ENCODE assay signal across 24 mouse cellular contexts in genomic region chr3:154122531-154122930, GRCm38 (mm10).
DNase-seq lines count a peak whose midpoint lies in the region; ATAC-seq lines count a peak whose summit lies in the region.
"Had no signal": no experiment of that assay in that cellular context is flagged by ENCODE, and none has a peak within 500 bp of the region (broad histone marks: within the 10 kb centered on the region; RNA-seq: fewer than 3 reads in every experiment).

No protein-coding gene starts in this region.

- H3K27me3 ChIP-seq in forebrain, embryonic 16.5 days (replicated peaks; ENCODE audit: control insufficient read depth, insufficient read depth, low read length), result no peaks in the 10 kb centered on the region
- H3K27me3 ChIP-seq in forebrain, embryonic 12.5 days, result peaks cover 22% of the 10 kb centered on the region; the same call in 1 of the 2 replicates
- no peaks in the 10 kb centered on the region; the same call in 1 of the 2 replicates for H3K27me3 ChIP-seq in heart, embryonic 10.5 days (ENCODE audit: insufficient read depth, poor library complexity, severe bottlenecking)
- H3K27me3 ChIP-seq: Patski had no signal

- no peak overlapping the region for H3K4me2 ChIP-seq in forebrain, embryonic 16.5 days (ENCODE audit: low read length)
- no peak overlapping the region for H3K4me2 ChIP-seq in forebrain, embryonic 12.5 days
- H3K4me2 ChIP-seq: heart, embryonic 11.5 days; hindbrain, embryonic 14.5 days had no signal

- no peak overlapping the region for H3K27ac ChIP-seq in forebrain, embryonic 16.5 days (ENCODE audit: low read length)
- no peak overlapping the region for H3K27ac ChIP-seq in forebrain, embryonic 12.5 days
- H3K27ac ChIP-seq in heart, embryonic 10.5 days, result no peak overlapping the region
- H3K27ac ChIP-seq: forebrain, embryonic 10.5 days; hindbrain, embryonic 14.5 days; hindbrain, postnatal 0 days had no signal

- no peaks in the 10 kb centered on the region for H3K9me3 ChIP-seq in forebrain, embryonic 16.5 days (ENCODE audit: control insufficient read depth, low read length)
- no peaks in the 10 kb centered on the region for H3K9me3 ChIP-seq in forebrain, embryonic 12.5 days
- H3K9me3 ChIP-seq in heart, embryonic 10.5 days, result no peaks in the 10 kb centered on the region
- H3K9me3 ChIP-seq: forebrain, embryonic 10.5 days had no signal

- DNase-seq in cerebellum, adult 9-10 months, result peak; percentile 26
- DNase-seq in cerebellum, postnatal 36 days, result no peak
- peak; percentile 10 for DNase-seq in heart, embryonic 10.5 days (ENCODE audit: low spot score)
- no peak for DNase-seq in heart, adult 9 months (ENCODE audit: low spot score in 2 of 2)
- DNase-seq in NIH3T3 (ENCODE audit: low read depth), result peak; percentile 6
- no peak for DNase-seq in right cerebral cortex, postnatal 4 days
- DNase-seq: adrenal gland, postnatal 10 days; adrenal gland, postnatal 36 days; cerebellum, adult 11-12 months; cerebellum, adult 8-10 months; gastrocnemius, postnatal 10 days; gastrocnemius, postnatal 36 days; heart, postnatal 36 days; kidney, adult 18-20 months; kidney, adult 9 months had no signal

- no peaks in the 10 kb centered on the region for H3K36me3 ChIP-seq in forebrain, embryonic 16.5 days (ENCODE audit: control insufficient read depth, insufficient read depth)
- H3K36me3 ChIP-seq in forebrain, embryonic 12.5 days (replicated peaks), result no peaks in the 10 kb centered on the region
- no peaks in the 10 kb centered on the region for H3K36me3 ChIP-seq in heart, embryonic 10.5 days
- H3K36me3 ChIP-seq: forebrain, embryonic 10.5 days had no signal

- 72% methylated on average over 3 of the region's 3 CpGs for WGBS in forebrain, embryonic 16.5 days
- WGBS in forebrain, embryonic 12.5 days, result 92% methylated on average over 3 of the region's 3 CpGs
- WGBS in heart, embryonic 10.5 days, result 71% methylated on average over 3 of the region's 3 CpGs

- H3K4me1 ChIP-seq in forebrain, embryonic 16.5 days (replicated peaks; ENCODE audit: control insufficient read depth, insufficient read depth, low read length), result peaks cover 19% of the 10 kb centered on the region
- peaks cover 30% of the 10 kb centered on the region for H3K4me1 ChIP-seq in forebrain, embryonic 12.5 days
- H3K4me1 ChIP-seq in heart, embryonic 10.5 days, result no peaks in the 10 kb centered on the region

- ATAC-seq in forebrain, embryonic 16.5 days, result 0 out of 2 replicates have a peak, but pooled peaks have one; percentile 22
- no peak for ATAC-seq in forebrain, embryonic 12.5 days (ENCODE audit: low FRiP score)
- ATAC-seq: hindbrain, postnatal 0 days; inflammation-experienced regulatory T-cells, adult 6 months; intestine, embryonic 16.5 days; Patski had no signal

- no peak overlapping the region for H3K4me3 ChIP-seq in forebrain, embryonic 16.5 days (replicated peaks; ENCODE audit: low read length)
- H3K4me3 ChIP-seq in forebrain, embryonic 12.5 days (replicated peaks), result no peak overlapping the region
- H3K4me3 ChIP-seq in heart, embryonic 10.5 days, result no peak overlapping the region
- H3K4me3 ChIP-seq: forebrain, embryonic 10.5 days had no signal

- no peak overlapping the region for H3K9ac ChIP-seq in forebrain, embryonic 16.5 days (replicated peaks; ENCODE audit: low read depth, low read length)
- no peak overlapping the region for H3K9ac ChIP-seq in forebrain, embryonic 12.5 days
- H3K9ac ChIP-seq: hindbrain, embryonic 14.5 days had no signal

Comparison
In these comparisons a context has a peak if more than half of its experiments do, and no peak if none do; other contexts are left out.
1. DNase-seq: peak in cerebellum, adult 9-10 months (single experiment), heart, embryonic 10.5 days (single experiment) and NIH3T3 (single experiment); none in cerebellum, postnatal 36 days (0 of 2), heart, adult 9 months (0 of 2) and right cerebral cortex, postnatal 4 days (single experiment).